Mouse (Mus musculus) liver, embryonic 14.5 days (tissue): Measurements from ENCODE around the gene Hoxd11. TPM values are rescaled to one million over a fixed set of nuclear protein-coding genes. Genes with fewer than 3 reads are reported as not detected.
A peak's percentile ranks its signal among the peaks of the same experiment; 100 is the strongest.

Experiments
- ATAC-seq: fragments of 200-750 bp; cut with Nextera tagmentation; 2 replicates; pipeline ENCODE4 v1.8.0; 2017; ENCODE audit warnings: moderate number of reproducible peaks, mild to moderate bottlenecking, moderate library complexity; ENCODE audit not compliant: insufficient read depth
- DNase-seq, 3 experiments: peaks; one replicate each; pipeline ENCODE4 v3.0.0-alpha.2; 2012 to 2013; ENCODE audit warnings: low read depth in 3 of 3, low spot score in 3 of 3
- H3K27ac ChIP-seq: fragments of 300-500 bp; sonication (generic); 2 replicates; pipeline ENCODE4 v1.5.1; 2014; ENCODE audit warnings: moderate library complexity, mild to moderate bottlenecking, control low read depth, inconsistent platforms
- H3K27me3 ChIP-seq: fragments of 300-500 bp; sonication (generic); 2 replicates; pipeline ENCODE4 v1.6.1; 2014; ENCODE audit warnings: mild to moderate bottlenecking, low read length, moderate library complexity; ENCODE audit not compliant: control insufficient read depth, insufficient read depth
- H3K36me3 ChIP-seq: fragments of 300-500 bp; sonication (generic); replicated peaks from 2 replicates; pipeline ENCODE4 v1.6.1; 2014; ENCODE audit warnings: low read depth; ENCODE audit not compliant: control insufficient read depth, insufficient read depth
- H3K4me1 ChIP-seq, 2 experiments: fragments of 200-500 bp in 1 of 2; fragments of 300-500 bp in 1 of 2; sonication (generic) in 1 of 2; replicated peaks; 2 replicates each; pipeline ENCODE4 v1.6.1; 2012 to 2014; ENCODE audit warnings: antibody characterized with exemption in 1 of 2, inconsistent platforms in 1 of 2, low read length in 1 of 2; ENCODE audit not compliant: control insufficient read depth in 2 of 2, insufficient read depth in 2 of 2
- H3K4me2 ChIP-seq: fragments of 300-500 bp; sonication (generic); 2 replicates; pipeline ENCODE4 v1.6.1; 2014; ENCODE audit warnings: low read depth, mild to moderate bottlenecking, control low read depth, moderate library complexity
- H3K4me3 ChIP-seq, 2 experiments: fragments of 200-500 bp in 1 of 2; fragments of 300-500 bp in 1 of 2; sonication (generic) in 1 of 2; 2 replicates each; pipeline ENCODE4 v1.5.1; 2012 to 2014; ENCODE audit warnings: low read depth in 2 of 2, low read length in 2 of 2, mild to moderate bottlenecking in 2 of 2, control low read depth in 1 of 2, inconsistent platforms in 1 of 2, moderate library complexity in 1 of 2; ENCODE audit not compliant: insufficient read depth in 1 of 2
- H3K9ac ChIP-seq: fragments of 300-500 bp; sonication (generic); replicated peaks from 2 replicates; pipeline ENCODE4 v1.6.1; 2014; ENCODE audit warnings: mild to moderate bottlenecking, control low read depth, moderate library complexity
- H3K9me3 ChIP-seq: fragments of 300-500 bp; sonication (generic); 2 replicates; pipeline ENCODE4 v1.6.1; 2016; ENCODE audit warnings: low read length, mixed read lengths; ENCODE audit not compliant: control insufficient read depth
- CTCF ChIP-seq: IDR thresholded peaks from 2 replicates; pipeline ENCODE4 v1.5.1; 2016; ENCODE audit warnings: antibody characterized with exemption, low read depth, control low read depth
- EP300 ChIP-seq: IDR thresholded peaks from 2 replicates; pipeline ENCODE4 v1.6.1; 2016; ENCODE audit warnings: antibody characterized with exemption, low read depth
- WGBS: fragments of 180-500 bp; shearing (Covaris S2); extraction: QIAGEN DNeasy Blood & Tissue Kit; methylation state at CpG from one replicate; pipeline ENCODE4 v1.1.7; 2014; ENCODE audit not compliant: insufficient replicate concordance; 5-methylcytosine and 5-hydroxymethylcytosine counted together
- polyA plus RNA-seq, 2 experiments: library from polyadenylated mRNA; depleted of rRNA in 1 of 2; stranded (reverse) in 1 of 2; unstranded in 1 of 2; fragments of >200 nt; fragmentation: Nextera tagmentation in 1 of 2; extraction: Ambion mirVana in 1 of 2; gene quantifications; 2 replicates each; pipeline versions ENCODE4 v1.2.1 to v1.2.3; 2012 to 2014

Hoxd11 gene
- polyA plus RNA-seq, 2 experiments, result 0.09 TPM; not detected in 1

DNA sequence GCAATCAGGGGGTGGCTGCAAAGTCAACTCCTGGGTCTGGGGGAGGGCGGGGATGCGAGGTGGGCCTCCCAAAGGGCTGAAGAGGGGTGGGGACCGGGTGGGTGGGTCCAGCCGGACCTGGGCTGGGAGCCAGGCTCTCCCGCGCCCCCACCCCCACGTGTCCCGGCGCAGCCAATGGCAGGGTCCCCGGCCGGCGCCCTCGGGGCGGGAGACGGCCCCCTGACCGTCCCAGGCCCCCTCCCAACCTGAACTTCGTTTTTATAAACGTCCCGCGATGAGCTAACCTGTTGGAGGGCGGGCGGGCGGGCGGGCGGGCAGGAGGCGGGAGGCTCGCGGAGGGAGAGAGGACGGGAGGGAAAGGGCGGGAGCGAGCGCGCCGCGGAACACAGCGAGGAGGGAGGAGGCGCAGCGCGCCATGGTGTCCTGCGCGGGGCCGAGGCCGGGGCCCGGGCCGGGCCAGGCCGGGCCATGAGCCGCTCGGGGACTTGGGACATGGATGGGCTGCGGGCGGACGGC is 11.5 kb upstream of the Hoxd11 start, which contains the start of gene Hoxd13:
Gene Hoxd13 (plus strand): TSS at position 469 of the 516 bp plus-strand sequence.
- no peak for TF ChIP-seq EP300
- no peak for TF ChIP-seq CTCF
- H3K4me1 ChIP-seq, result no peaks in the 10 kb centered on the region
- no peak within 1 kb of the TSS for H3K27ac ChIP-seq
- ATAC-seq, result no peak
- no peaks in the 10 kb centered on the region for H3K9me3 ChIP-seq
- H3K36me3 ChIP-seq, result no peaks in the 10 kb centered on the region
- WGBS, result under 1% methylated on average over 40 of the region's 51 CpGs
- H3K9ac ChIP-seq, result no peak within 1 kb of the TSS
- H3K4me2 ChIP-seq, result peak within 1 kb of the TSS; percentile 32
- no peak for DNase-seq
- H3K4me3 ChIP-seq, result peak within 1 kb of the TSS in 1 of 2 experiments; percentile 23; a peak in 2 of 4 replicates
- peaks cover 96% of the 10 kb centered on the region for H3K27me3 ChIP-seq

DNA sequence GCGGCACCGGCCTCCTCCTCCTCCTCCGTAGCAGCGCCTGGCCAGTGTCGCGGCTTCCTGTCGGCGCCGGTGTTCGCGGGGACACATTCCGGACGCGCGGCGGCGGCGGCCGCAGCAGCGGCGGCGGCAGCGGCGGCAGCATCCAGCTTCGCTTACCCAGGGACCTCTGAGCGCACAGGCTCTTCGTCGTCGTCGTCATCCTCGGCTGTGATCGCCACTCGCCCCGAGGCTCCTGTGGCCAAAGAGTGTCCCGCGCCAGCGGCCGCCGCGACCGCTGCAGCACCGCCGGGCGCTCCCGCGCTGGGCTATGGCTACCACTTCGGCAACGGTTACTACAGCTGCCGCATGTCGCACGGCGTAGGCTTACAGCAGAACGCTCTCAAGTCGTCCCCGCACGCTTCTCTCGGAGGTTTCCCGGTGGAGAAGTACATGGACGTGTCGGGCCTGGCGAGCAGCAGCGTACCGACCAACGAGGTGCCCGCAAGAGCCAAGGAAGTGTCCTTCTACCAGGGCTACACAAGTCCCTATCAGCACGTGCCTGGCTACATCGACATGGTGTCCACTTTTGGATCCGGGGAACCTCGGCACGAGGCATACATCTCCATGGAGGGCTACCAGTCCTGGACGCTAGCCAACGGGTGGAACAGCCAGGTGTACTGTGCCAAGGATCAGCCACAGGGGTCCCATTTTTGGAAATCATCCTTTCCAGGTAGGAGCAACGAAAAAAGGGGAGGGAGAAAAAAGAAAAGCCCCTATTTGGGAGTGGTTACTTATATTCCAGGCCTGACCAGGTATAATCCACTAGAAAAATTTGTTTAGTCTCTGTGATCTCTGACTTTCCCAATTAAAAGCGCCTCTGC is 10.8 kb upstream of the Hoxd11 start:
- H3K4me2 ChIP-seq, result peak overlapping the region; percentile 32
- H3K4me1 ChIP-seq, result no peaks in the 10 kb centered on the region
- ATAC-seq (no peak), DNase-seq (no peak)
- TF ChIP-seq EP300, result no peak
- TF ChIP-seq CTCF, result no peak
- peaks cover 96% of the 10 kb centered on the region for H3K27me3 ChIP-seq
- no peaks in the 10 kb centered on the region for H3K36me3 ChIP-seq
- H3K9ac ChIP-seq, result no peak overlapping the region
- WGBS, result under 1% methylated on average over 68 of the region's 74 CpGs
- H3K27ac ChIP-seq, result no peak overlapping the region
- H3K9me3 ChIP-seq, result no peaks in the 10 kb centered on the region
- peak overlapping the region in 1 of 2 experiments; percentile 23; a peak in 2 of 4 replicates for H3K4me3 ChIP-seq

DNA sequence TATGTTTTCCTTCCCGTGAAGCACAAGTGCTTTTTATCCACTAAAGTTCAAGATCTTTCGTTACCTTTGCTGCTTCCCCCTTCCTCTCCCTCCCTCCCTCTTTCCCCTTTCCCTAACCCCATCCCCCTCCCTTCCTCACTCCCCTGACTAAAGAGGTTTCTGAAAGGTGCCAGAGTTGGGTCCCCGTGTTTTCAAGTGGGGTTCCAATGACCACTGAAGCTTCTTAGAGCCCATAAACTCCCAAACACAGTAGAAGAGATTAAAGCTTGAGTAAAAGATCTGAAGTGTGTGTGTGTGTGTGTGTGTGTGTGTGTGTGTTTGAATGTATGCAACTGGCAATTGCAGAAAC is 10.2 kb upstream of the Hoxd11 start:
- H3K27ac ChIP-seq, result no peak overlapping the region

DNA sequence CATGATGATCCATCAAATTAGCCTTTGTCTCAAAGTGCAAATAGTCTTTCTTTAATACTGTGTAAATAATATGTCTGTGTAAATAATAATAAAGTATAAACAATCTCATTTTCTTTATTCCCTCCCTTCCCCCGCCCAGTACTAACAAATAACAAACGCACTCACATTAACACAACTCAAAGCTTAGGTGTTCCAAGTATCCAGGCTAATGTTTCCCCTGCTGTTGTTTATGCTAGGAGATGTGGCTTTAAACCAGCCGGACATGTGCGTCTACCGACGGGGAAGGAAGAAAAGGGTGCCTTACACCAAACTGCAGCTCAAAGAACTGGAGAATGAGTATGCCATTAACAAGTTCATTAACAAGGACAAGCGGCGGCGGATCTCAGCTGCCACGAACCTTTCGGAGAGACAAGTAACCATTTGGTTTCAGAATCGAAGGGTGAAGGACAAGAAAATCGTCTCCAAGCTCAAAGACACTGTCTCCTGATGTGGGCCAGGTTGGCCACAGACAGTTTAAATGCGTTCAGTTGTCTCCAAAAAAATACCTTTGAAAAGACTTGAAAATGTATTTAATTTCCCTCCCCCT is 9.6 kb upstream of the Hoxd11 start:
- H3K36me3 ChIP-seq, result no peaks in the 10 kb centered on the region
- peaks cover 96% of the 10 kb centered on the region for H3K27me3 ChIP-seq
- no peak overlapping the region for H3K4me3 ChIP-seq
- ATAC-seq (no peak), DNase-seq (no peak)
- H3K9me3 ChIP-seq, result no peaks in the 10 kb centered on the region
- 3% methylated on average over 14 of the region's 14 CpGs for WGBS
- TF ChIP-seq CTCF (no peak), EP300 (no peak)
- no peak overlapping the region for H3K9ac ChIP-seq
- H3K4me2 ChIP-seq, result no peak overlapping the region
- H3K27ac ChIP-seq, result no peak overlapping the region
- H3K4me1 ChIP-seq, result no peaks in the 10 kb centered on the region

More for the DNA sequence above, 10.2 kb upstream of the Hoxd11 start:
- ATAC-seq (no peak), DNase-seq (no peak)
- no peak overlapping the region for H3K4me2 ChIP-seq
- H3K27me3 ChIP-seq, result peaks cover 96% of the 10 kb centered on the region
- H3K4me1 ChIP-seq, result no peaks in the 10 kb centered on the region
- WGBS, result 2% methylated on average over 3 of the region's 3 CpGs
- H3K9me3 ChIP-seq, result no peaks in the 10 kb centered on the region
- H3K9ac ChIP-seq, result no peak overlapping the region
- H3K36me3 ChIP-seq, result no peaks in the 10 kb centered on the region
- no peak for TF ChIP-seq EP300
- no peak for TF ChIP-seq CTCF
- no peak overlapping the region for H3K4me3 ChIP-seq

DNA sequence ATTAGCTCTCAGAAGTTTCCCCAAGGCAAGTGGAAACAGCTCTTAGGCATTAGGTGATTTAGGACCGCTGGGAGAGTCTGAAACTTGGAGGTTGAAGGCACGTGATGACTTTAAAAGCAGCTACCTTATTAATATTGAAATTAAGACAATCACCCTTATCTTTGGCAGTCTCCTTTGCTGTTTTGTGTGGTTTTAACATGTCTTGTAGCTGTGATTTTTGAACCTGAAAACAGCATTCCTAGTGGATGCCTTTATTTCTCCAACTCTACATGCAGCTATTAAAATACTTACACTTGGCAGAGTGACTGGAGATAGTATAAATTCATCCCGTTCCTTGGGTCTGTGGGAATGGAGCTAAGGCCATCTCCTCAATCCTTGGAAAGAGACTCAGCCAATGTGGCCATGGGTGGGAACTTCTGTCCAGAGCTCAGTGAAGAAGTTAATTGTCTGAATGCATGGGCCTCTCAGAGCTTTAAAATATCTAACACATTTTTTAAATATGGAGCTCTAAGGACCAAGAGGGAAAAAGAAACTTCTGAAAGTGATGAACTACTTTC is 8.6 kb upstream of the Hoxd11 start:
- TF ChIP-seq CTCF (no peak), EP300 (no peak)
- Histone ChIP-seq H3K9ac (no peak overlapping the region), H3K9me3 (no peaks in the 10 kb centered on the region), H3K4me3 (no peak overlapping the region), H3K36me3 (no peaks in the 10 kb centered on the region), H3K27ac (no peak overlapping the region), H3K27me3 (peaks cover 97% of the 10 kb centered on the region), H3K4me1 (no peaks in the 10 kb centered on the region), H3K4me2 (no peak overlapping the region)
- no peak for DNase-seq
- 5% methylated on average over 3 of the region's 3 CpGs for WGBS
- no peak for ATAC-seq
